Mouse (Mus musculus) left cerebral cortex, postnatal 36 days (tissue): ENCODE measurements at regions not wholly inside any gene's neighbourhood (a gene's known extent, or its start where the extent isn't known, plus 50 kb on each side); places are given as distances from the start of the nearest gene placed in this dataset.

Source experiments
- DNase-seq, 2 experiments: peaks; one replicate each; pipeline ENCODE4 v3.0.0; 2021 to 2022; ENCODE audit warnings: low spot score in 2 of 2, mixed read lengths in 1 of 2
- intact Hi-C: fragments of 180-260 bp; cut with DNase I; formaldehyde crosslinking; loops from one replicate; pipeline ENCODE4 v1.15.1; 2025

DNA sequence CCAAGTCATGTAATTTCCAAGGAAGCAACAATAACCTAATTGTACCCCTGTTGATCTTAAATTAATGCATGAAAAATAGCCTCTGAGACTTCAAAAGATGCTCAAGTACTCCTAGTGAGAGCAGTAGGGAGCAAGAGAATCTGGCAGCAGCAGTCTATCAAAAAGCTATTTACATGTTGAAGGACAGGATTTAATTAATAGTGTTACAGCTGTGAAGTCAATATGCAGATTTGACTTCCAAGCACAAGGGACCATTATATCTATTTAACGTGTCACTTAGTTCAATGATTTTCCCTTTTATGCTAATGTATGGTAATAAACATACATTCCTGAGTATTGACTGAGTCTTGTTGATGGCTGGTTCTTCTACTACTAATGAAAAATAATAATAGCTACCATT, 590.0 kb downstream of the Prdm13 start:
- DNase-seq = no peak
- intact Hi-C loops = no loop called here

- intact Hi-C loops = no loop called here
- no peak for DNase-seq
Observed at GRCm38 (mm10) chr4:21070198-21070785, 615.5 kb downstream of the Prdm13 start.
